Mouse (Mus musculus): ENCODE data around the gene Fbxl19.
"Not testable (repeated sequence)": the region's sequence is repeated elsewhere in the genome, so short reads cannot be mapped to it uniquely, and the experiment has no call there.

The Fbxl19 gene

DNA sequence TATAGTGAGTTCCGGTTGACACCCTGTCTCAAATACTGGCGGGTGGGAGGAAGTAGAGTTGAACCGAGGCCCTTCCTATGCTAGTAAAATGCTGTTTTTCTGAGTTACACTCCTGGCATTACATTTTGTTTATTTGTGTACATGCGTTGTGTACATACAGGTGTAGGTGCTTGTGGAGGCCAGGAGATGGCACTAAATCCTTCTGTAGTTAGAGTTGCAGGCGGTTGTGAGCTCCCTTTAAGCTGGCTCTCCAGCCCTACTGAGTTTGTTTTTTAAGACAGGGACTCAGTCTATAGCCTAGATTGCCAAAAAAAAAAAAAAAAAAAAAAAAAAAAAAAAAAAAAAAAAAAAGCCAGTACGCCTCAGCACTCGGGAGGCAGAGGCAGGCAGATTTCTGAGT, 16.4 kb upstream of the Fbxl19 start:
- CTCF ChIA-PET = no interaction called here

DNA sequence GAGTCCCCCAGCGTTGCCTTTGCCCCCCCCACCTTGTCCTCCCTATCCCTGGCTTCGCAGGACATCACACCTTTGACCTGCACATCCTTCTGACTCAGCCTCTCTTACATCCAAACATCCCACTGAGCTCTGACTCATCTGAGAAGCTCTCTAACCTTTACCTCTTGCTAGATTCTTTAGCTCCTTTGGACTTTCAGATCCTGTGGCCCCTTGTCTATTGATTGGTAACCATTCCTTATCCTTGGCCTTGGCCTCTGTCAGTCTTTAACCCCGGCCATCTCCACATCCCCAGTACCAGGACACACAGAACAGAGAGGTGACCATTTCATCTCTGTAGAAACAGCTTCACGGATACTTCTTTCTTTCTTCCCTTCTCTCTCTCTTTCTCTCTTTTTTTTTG, 14.2 kb upstream of the Fbxl19 start:
- CTCF ChIA-PET = interaction anchor here (0.6 kb wide), 1 partner anchor 14 kb away, joined by 9 read pairs; the partner anchor contains the start of gene Fbxl19

DNA sequence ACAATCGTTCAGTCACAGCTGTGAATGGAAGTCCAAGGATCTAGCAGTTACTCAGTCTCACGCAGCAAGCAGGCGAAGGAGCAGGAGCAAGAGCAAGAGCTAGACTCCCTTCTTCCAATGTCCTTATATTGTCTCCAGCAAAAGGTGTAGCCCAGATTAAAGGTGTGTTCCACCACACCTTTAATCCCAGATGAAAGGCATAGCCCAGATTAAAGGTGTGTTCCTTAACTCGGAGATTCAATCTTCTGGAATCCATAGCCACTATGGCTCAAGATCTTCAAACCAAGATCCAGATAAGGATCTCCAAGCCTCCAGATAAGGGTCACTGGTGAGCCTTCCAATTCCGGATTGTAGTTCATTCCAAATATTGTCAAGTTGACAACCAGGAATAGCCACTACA, 12.3 kb upstream of the Fbxl19 start, which contains the start of gene Ctf2:
Gene Ctf2, minus strand, starts transcription at position 101 of the 400 bp plus-strand sequence.
- CTCF ChIA-PET = not testable (repeated sequence)

DNA sequence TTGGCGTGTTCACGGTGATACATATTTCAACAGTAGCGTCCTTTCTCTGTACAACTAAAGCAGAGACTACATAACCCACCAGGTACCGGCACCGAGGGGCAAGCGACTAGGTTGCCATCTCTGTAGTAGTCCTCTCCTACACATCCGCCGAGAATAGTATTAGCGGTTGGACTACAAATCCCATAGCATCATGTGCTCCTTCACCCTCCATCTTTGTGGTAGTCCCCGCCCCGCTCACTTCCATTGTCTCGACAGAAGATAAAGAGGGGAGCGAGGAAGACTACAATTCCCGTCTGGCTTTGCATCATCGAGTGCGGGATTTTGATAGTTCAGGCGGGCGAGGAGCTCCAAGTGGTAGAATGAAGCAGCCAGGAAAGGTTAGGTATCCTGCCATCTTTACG, 908 bp downstream of the Fbxl19 start:
- CTCF ChIA-PET = no interaction called here

DNA sequence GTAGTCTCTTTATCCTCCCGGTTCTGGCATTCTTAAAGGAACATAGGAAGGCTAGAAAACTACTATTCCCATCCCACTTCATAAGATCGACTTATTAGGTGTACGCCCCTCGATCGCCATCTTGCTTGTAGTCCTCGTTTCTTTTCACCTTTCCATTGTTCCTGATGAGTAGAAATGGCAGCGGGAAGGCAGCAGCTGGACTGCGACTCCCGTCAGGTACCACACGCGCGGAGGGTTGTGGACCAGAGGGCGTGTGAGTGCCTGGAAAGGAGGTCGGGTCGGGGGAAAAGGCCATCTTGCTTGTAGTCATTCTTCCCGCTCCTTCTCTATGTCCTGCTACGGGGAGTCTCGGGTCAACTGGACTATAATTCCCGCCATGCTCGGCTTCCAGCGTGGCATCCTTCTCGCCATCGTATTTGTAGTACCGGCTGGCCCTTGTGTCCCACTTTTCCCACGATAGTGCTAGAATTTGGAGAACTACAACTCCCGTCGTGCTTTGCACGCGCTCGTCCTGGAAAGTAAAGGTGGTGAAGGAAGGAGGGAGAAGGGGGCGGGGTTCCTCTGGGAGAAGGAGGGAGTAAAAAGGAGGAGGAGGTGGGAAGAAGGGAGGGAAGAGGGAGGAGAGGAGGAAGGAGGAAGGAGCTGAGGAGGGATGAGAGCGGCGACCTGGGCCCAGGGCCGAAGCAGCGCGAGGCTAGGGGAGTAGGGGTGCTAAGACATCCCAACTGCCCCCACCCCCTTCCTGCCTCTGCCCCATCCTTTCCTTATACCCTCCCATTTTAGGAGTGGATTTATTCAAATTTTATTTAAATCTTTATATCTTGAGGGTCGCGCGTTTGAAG, 1.5 kb downstream of the Fbxl19 start:
- CTCF ChIA-PET = no interaction called here

DNA sequence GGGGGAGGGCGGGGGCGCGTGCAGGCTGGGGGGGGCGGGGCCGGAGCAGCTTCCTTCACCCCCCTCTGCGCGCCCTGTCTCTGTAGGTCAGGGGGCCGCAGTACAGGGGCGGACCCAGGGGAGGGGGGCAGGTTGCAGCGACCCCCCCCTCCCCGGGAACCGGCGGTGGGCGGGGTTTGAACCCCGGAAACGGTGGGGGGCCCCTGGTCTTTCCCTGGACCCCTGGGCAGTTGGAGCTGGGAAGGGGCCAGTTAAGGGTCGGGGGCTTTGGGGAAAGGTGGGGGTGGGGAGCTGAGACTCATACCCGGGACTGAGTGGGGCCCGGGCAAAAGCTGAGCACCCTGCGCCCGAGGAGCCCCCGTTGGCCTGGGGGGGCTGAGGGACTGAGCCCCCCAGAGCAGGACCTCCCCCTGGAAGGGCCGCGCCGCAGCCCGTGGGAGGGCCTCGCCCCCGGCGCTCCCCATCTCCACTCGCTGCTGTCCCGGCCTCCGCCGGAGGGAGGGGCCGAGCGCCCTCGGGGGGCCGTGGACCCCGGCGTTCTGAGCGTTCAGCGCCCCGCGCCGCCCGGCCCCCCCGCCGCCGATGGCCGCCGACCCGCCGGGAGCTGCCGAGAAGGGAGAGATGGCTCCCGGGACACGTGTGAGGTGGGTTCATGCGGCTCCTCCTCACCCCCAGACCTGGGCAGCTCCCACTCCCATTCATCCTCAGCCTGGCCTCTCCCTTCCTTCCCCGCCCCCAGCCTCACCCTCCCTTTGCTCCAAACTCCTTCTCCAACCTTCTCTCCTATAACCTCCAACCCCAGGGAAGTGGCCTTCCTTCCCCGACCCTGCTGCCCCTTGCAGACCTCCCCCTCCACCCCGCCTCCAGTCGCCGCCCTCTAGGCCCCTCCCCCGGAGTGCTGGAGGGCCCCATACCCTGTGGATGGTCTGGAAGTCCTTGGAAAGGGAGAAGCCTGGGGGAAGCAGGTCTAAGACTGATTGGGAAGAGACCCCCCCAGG, 2.5 kb downstream of the Fbxl19 start:
- CTCF ChIA-PET = no interaction called here

DNA sequence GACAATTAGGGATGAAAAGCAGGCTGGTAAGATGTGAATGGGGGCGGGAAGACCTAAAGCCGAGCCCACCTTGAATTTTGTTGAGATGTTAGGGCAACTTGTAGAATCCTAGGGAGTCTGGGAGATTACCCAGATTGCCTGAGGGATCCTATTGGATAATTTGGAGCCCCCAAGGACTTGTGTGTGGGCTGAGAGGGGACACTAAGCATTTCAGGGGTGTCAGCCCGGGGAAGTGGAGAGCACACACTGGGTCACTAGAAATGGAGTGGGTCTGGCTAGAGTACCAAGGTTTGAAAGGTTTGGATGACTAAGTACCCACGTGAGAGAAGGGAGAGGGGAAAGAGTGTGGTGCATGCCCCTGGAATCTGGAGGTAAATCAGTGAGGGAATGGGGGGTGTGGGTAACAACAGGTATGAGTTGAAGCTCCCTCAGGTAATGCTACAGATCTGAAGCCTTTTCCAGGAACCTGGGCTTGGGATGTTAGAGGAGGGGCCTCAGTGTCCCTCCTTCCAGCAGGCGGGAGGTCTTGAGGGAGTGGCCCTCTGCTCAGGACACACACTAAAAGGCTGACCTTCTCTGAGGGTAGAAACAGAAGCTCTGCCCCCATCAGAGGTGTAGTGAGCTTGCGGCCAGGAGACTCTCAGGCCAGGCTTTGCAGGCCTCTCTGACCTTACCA, 3.4 kb downstream of the Fbxl19 start:
- CTCF ChIA-PET = no interaction called here

DNA sequence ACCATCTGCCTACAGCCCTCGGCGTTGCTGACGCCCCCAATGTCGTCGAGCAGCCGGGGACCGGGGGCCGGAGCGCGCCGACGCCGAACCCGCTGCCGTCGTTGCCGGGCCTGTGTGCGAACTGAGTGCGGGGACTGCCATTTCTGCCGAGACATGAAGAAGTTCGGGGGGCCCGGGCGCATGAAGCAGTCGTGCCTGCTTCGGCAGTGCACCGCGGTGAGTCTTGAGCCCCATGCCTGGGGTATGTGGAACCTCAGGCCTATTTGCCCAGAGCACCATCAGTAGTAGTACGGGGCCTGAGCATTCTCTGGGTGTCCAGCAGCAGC, 3.9 kb downstream of the Fbxl19 start:
- CTCF ChIA-PET = no interaction called here

DNA sequence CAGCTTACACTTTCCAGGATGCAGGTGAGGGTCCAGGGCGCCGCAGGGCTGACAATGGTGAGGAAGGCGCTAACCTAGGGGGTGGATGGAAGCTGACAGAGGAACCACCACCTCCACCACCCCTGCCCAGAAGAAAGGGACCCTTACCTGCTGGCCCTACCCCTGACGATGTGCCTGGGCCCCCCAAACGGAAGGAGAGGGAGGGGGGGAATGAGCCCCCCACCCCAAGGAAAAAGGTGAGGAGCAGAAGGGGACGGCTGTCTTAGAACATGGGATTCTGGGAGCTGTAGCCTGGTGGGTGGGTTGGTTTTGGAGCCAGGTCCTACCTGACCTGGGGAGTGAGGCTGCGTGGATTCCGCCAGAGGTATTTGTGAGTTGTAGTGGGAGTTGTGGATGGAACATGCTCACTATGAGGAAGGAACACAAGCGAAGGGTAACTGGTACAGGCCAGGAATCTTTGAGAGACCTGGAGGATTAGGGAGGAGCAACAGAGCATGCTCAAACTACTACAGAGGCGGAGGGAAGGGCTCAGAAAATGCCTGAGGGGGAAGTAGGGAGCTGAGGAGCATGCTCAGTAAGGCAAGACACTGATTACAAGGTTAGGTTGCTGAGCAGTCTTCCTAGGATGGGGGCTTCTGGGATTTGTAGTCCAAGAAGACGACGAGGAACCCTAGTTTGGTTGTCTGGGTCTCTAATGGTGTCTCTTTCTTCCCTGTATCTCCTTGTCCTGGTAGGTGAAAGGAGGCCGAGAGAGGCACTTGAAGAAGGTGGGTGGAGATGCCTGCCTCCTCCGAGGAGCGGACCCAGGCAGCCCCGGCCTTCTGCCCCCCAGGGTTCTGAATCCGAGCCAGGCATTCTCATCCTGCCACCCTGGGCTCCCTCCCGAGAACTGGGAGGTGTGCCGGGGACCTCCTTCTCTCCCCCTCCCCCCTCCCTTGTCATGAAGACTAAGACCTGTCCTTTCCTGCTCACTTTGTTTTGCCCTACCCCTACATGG, 6.1 kb downstream of the Fbxl19 start:
- CTCF ChIA-PET = no interaction called here

DNA sequence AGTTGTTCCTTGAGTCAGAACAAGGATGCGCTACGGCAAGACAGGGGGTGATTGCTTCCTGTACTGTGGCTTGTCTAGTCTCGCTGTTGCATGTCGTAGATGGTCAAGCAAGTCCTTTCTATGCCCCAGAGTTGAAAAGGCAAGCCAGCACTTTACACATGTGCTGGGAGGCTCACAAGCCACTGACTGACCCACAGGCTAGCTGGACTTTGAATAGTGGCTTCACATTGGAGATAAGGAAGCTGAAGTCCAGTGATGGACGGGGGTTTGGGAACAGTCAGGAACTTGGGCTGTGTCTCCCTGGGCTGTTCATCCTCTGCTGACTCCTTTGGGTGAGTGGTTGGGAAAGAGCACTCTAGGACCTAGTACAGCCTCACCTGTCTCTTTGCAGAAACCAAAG, 7.3 kb downstream of the Fbxl19 start:
- CTCF ChIA-PET = interaction anchor here (0.6 kb wide), 2 partner anchors 425 to 774 kb away, joined by 3 to 10 read pairs; no protein-coding TSS in a partner anchor

DNA sequence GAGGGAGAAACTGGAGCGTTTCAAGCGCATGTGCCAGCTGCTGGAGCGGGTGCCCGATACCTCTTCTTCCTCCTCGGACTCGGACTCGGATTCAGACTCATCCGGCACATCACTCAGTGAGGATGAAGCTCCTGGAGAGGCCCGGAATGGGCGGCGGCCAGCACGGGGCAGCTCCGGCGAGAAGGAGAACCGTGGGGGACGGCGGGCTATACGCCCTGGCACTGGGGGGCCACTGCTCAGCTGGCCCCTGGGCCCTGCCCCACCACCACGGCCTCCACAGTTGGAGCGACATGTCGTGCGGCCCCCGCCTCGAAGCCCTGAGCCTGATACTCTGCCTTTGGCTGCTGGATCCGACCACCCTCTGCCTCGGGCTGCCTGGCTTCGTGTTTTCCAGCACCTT, 7.7 kb downstream of the Fbxl19 start:
- CTCF ChIA-PET = interaction anchor here (0.6 kb wide), 2 partner anchors 425 to 774 kb away, joined by 3 to 10 read pairs; no protein-coding TSS in a partner anchor

DNA sequence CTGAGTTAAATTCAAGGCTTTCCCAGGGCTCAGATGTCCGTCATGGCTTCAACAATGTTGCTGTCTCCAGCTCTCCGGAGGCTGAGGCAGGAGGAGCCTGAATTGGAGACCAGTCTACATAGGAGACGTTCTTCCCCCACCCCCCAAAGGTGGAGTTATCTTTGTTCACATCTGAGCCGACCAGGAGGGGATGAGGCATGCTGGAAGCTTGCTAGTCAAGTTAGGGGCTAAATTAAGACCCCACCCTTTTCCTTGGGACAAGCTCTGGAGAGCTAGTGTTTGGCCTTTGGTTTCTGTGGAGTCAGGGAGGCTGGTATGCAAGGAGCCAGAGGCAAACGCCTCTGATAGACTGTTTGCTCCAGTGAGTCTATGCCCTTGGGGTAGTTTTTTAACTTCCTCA, 8.8 kb downstream of the Fbxl19 start:
- CTCF ChIA-PET = no interaction called here

DNA sequence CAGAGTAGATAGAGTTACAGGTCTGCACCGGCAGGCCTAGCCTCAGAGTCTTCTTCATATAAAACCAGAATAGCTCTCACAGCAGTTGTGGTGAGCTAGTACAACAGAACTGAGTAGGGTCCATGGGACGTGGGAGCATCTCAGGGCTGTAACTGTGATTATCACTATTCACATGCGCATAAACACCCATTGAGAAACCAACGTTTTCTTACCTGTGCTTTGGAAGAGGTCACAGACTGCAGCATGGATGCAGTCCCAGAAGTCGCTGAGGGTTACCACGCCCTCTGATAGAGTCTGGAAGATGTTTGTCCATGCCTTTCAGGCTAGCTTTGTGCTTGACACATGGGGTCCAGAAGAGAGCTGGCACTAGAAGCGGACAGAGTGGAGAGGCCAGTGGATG, 9.4 kb downstream of the Fbxl19 start:
- CTCF ChIA-PET = no interaction called here

DNA sequence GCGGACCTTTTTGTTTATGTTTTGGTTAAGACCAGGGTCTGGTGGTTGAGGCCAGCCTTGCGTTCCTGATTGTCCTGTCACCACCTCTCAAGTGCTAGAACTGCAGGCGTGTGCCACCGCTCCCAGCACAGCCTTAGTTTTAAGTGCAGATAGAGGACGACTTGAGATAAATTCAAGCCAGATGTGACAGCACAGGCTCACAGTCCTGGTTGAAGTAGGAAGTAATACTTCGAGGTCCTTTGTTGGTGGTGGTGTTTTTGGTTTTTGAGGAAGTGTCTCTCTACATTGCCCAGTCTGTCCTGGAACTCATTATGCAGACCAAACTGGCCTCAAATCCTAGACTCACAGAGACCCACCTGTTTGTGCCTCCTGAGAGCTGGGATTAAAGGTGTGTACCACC, 15.4 kb downstream of the Fbxl19 start:
- CTCF ChIA-PET = no interaction called here

DNA sequence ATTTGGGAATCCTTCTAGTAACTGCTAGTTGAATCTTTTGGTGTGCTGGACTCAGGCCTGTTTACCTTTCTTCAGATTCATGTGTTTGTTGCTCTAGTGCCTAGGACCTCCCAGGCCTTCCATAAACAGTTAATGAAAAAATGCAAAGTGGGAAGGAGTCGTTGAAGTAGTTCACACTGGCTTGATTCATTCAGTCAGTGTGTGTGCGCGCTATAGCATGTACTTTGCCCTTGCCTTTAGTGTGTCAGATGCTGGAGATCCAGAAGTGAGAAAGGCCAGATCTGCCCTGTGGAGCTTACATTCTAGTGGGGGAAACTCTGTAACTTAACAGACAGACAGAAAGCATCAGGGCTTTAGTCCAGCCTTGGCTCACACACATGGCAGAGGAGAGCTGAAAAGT, 16.1 kb downstream of the Fbxl19 start:
- CTCF ChIA-PET = interaction anchor here (0.7 kb wide), 1 partner anchor 284 kb away, joined by 4 read pairs; no protein-coding TSS in a partner anchor

DNA sequence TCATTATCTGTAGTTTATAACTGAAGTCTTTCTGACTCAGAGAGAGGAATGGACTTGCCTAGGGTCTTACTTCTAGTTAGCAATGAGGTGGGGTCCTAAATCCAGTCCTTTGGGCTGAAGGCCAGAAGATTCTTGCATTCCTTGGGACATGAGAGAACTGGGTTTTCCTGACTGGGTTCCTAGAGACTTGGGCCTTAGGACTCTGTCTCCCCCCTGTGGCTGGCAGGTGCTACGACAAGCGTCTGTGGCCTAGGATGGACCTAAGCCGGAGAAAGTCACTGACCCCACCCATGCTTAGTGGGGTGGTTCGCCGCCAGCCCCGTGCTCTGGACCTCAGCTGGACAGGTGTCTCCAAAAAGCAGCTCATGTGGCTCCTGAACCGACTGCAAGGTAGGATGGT, 16.7 kb downstream of the Fbxl19 start:
- CTCF ChIA-PET = interaction anchor here (0.6 to 0.7 kb wide), 2 partner anchors 228 to 283 kb away, joined by 4 read pairs; no protein-coding TSS in a partner anchor

DNA sequence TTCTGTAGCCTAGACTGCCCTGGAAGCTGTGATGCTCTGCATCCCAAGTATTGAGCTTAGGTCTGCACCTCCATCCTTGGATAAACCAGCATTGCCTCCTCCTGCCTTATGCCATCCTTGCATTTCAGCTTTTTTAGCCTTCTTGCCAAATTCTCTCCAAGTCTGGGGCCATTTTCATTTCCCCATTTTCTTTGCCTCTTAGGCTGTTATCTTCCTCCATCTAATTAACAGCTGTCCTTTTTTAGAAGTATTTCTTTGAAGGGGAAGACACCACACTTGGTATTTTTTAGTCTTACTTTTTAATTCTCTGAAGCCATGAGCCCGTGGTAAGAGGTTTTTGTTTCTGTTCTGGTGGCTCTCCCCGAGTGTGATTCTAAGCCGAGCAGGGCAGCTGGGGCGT, 19.3 kb downstream of the Fbxl19 start:
- CTCF ChIA-PET = interaction anchor here (0.5 to 1.0 kb wide), 2 partner anchors 16 to 857 kb away, joined by 3 read pairs; no protein-coding TSS in a partner anchor

DNA sequence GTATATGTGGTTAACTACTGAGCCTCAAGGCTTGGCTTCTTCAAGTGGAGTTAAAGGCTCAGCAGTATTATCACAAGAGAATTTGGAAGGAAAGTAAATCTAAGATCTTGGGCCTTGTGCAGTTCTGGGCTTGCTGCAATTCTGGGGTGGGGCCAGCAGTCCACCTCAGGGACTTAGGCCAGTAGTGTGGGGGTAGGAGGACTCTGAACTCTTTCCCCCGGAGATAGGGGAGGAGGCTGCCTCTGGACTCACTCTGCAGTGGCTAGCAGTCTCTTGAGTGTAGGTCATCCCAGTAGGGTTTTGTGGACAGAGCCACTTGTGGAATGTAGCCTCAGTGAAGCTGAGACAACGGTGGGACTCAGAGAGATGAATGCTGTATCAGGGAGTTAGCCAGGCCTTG, 21.4 kb downstream of the Fbxl19 start:
- CTCF ChIA-PET = no interaction called here

DNA sequence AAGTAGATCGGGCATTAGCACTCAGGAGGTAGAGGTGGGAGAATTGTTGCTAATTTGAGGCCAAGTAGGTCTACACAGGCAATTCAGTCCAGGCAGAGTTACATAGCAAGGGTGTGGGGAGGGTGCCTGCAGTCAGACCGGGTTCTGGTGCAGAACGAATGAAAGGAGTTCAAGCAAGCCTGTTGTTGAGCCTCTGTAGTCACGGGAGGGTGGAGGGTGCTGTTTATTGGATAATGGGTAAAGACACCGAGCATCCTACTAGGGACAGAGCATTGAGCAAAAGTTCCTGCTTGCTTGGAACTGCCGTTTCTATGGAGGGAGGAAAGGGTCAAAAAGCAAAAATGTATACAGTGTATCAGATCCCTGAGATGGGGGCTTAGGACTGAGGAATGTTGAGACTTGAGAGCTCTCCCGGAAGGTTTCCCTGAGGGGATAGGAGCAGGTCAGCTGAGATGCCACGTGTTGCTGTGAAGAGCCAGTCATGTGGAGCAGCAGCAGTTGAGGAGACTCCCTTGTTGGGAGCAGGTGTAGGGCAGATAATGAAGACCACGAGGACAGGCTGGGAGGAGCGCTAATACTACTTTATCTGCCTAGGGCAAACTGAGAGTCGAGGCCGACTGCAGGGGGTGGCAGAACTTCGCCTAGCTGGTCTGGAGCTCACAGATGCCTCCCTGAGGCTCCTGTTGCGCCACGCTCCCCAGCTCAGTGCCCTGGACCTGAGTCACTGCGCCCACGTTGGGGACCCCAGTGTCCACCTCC, 22.7 kb downstream of the Fbxl19 start:
- CTCF ChIA-PET = interaction anchor here (0.5 kb wide), 1 partner anchor 1560 kb away, joined by 3 read pairs; no protein-coding TSS in a partner anchor

Data from spleen, embryonic (tissue).